Mouse (Mus musculus) liver, embryonic 16.5 days (tissue): Measurements from ENCODE around the gene Srprb. TPM values are rescaled to one million over a fixed set of nuclear protein-coding genes. Genes with fewer than 3 reads are reported as not detected.

Experiments used
- ATAC-seq: fragments of 200-750 bp; cut with Nextera tagmentation; 2 replicates; pipeline ENCODE4 v1.8.0; 2017; ENCODE audit warnings: low read depth, mild to moderate bottlenecking, moderate number of reproducible peaks, moderate library complexity
- H3K27ac ChIP-seq: fragments of 300-500 bp; sonication (generic); 2 replicates; pipeline ENCODE4 v1.5.1; 2014; ENCODE audit warnings: mild to moderate bottlenecking, low read length
- H3K27me3 ChIP-seq: fragments of 300-500 bp; sonication (generic); 2 replicates; pipeline ENCODE4 v1.6.1; 2014; ENCODE audit warnings: low read depth, low read length, mixed read lengths; ENCODE audit not compliant: control insufficient read depth, insufficient read depth
- H3K36me3 ChIP-seq: fragments of 300-500 bp; sonication (generic); 2 replicates; pipeline ENCODE4 v1.6.1; 2014; ENCODE audit warnings: mild to moderate bottlenecking; ENCODE audit not compliant: control insufficient read depth, insufficient read depth
- H3K4me1 ChIP-seq: fragments of 300-500 bp; sonication (generic); 2 replicates; pipeline ENCODE4 v1.6.1; 2014; ENCODE audit warnings: low read depth, low read length, mixed read lengths; ENCODE audit not compliant: control insufficient read depth
- H3K4me2 ChIP-seq: fragments of 300-500 bp; sonication (generic); 2 replicates; pipeline ENCODE4 v1.6.1; 2014; ENCODE audit warnings: low read depth, low read length, mixed read lengths
- H3K4me3 ChIP-seq: fragments of 300-500 bp; sonication (generic); 2 replicates; pipeline ENCODE4 v1.5.1; 2014; ENCODE audit warnings: low read depth, mild to moderate bottlenecking, low read length
- H3K9ac ChIP-seq: fragments of 300-500 bp; sonication (generic); 2 replicates; pipeline ENCODE4 v1.6.1; 2014; ENCODE audit warnings: low read depth, low read length
- H3K9me3 ChIP-seq: fragments of 300-500 bp; sonication (generic); replicated peaks from 2 replicates; pipeline ENCODE4 v1.6.1; 2016; ENCODE audit warnings: low read length; ENCODE audit not compliant: control insufficient read depth
- WGBS: fragments of 180-500 bp; shearing (Covaris S2); extraction: QIAGEN DNeasy Blood & Tissue Kit; methylation state at CpG from one replicate; pipeline ENCODE4 v1.1.7; 2014; ENCODE audit not compliant: insufficient replicate concordance; 5-methylcytosine and 5-hydroxymethylcytosine counted together
- polyA plus RNA-seq: library from polyadenylated mRNA; unstranded; fragments of >200 nt; fragmentation: Nextera tagmentation; extraction: Ambion mirVana; gene quantifications from 2 replicates; pipeline ENCODE4 v1.2.1, GENCODE M21; 2015

The Srprb gene
- polyA plus RNA-seq, 1 experiment from 2014 or later = 16.9 TPM

DNA sequence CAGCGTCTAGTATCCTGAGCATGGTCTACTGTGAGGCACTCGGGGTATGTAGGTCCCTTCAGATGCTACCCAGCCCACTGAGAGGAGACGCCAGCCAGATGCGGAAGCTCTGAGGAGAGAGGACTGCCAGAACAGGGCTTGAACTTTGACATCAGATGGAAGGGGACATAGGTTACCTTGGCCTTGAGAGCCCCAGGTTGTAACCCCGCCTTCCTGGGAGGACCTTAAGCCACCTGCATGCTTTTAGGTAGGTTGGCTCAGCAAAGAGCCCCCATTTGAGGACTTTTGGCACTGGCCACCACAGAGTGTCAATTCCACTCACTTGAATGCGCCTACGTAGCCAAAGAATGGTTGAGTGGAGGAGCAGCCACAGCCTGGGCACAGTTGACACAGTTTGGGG, 22.8 kb upstream of the Srprb start:
- Histone ChIP-seq H3K9ac (no peak overlapping the region), H3K27ac (no peak overlapping the region), H3K4me3 (no peak overlapping the region), H3K27me3 (no peaks in the 10 kb centered on the region), H3K4me1 (no peaks in the 10 kb centered on the region), H3K36me3 (no peaks in the 10 kb centered on the region), H3K4me2 (no peak overlapping the region), H3K9me3 (no peaks in the 10 kb centered on the region)
- 58% methylated on average over 7 of the region's 7 CpGs for WGBS
- peak; percentile 5; the same call in 1 of the 2 replicates for ATAC-seq

DNA sequence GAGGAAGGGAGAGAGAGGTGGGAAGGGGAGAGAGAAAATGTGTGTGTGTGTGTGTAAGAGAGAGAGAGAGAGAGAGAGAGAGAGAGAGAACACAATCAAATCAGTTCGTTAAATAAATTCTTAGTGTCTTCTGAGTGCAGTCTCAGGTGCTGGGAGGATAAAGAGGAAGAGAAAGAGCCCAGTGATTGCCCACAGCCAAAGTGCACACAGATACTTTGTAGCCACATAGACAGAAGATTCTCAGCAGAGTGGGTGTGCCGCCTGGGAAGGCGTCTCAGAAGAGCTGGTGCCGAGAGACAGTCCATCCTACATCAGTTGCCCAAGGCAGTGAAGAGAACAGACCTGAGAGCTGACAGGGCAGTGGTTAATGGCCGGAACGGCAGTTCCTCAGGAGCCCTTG, 12.3 kb upstream of the Srprb start:
- H3K9me3 ChIP-seq = no peaks in the 10 kb centered on the region
- H3K4me1 ChIP-seq = no peaks in the 10 kb centered on the region
- no peak overlapping the region for H3K4me2 ChIP-seq
- H3K27ac ChIP-seq = no peak overlapping the region
- 63% methylated on average over 6 of the region's 6 CpGs for WGBS
- no peak overlapping the region for H3K9ac ChIP-seq
- H3K4me3 ChIP-seq = no peak overlapping the region
- ATAC-seq = no peak
- H3K36me3 ChIP-seq = no peaks in the 10 kb centered on the region
- no peaks in the 10 kb centered on the region for H3K27me3 ChIP-seq

DNA sequence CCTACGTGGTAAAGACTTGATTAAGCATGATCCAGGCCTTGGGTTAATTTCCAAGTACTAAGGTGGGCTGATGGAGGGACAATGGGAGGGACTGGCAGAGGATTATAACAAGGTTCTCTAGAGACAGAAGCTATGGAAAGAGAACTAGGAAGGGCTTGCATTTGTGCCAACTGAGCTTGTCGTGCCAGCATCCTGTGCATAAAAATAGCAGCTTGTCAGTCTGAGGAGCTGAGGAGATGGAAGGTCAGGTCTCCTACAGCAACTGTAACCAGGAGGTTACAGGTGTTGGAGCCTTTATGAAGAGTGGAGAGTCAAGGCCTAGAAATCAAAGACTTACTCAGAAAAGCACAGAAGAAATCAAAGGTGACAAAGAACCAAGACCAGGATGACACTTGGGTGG, 11.7 kb upstream of the Srprb start:
- WGBS = 41% methylated on average over 2 of the region's 2 CpGs
- H3K27ac ChIP-seq = no peak overlapping the region

DNA sequence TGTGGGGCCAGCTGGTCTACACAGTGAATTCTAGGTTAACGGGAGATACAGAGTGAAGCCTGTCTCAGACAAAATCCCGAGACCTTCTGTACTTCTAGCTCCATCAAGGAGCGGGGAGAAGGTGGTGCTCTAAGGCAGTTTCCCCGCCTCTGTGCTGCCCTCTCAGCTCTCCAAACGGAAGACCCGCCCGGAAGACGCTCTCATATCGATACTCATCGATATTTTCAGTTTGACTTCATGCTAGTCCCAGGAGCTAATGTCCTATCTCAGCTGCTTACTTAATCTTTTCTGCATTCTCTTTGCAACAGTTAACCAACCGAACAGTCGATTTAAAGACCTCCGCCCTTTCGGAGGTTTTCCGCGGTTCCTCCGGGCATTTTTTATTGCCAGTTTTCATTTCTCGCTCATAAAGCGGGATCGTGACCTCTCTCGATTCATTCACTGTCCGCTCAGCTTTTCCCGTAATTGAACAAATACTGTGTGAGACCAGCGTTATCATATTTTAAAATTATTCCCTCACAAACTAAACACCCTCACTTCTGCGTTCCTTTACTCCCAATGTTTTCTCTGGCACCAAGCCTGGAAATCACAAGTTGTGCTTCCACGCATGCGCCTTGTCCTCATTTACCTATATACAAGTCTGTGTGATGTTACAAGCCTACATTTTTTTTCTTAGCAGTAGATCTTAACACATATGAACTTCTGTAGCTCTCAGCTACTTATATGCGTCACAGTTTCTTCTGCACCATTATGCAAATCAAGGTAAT, 10.9 kb upstream of the Srprb start:
- Histone ChIP-seq H3K4me3 (no peak overlapping the region), H3K9me3 (no peaks in the 10 kb centered on the region), H3K4me1 (no peaks in the 10 kb centered on the region), H3K36me3 (no peaks in the 10 kb centered on the region), H3K9ac (no peak overlapping the region), H3K27me3 (no peaks in the 10 kb centered on the region), H3K4me2 (no peak overlapping the region), H3K27ac (no peak overlapping the region)
- ATAC-seq = no peak
- 75% methylated on average over 28 of the region's 28 CpGs for WGBS

More for the DNA sequence above, 11.7 kb upstream of the Srprb start:
- no peak overlapping the region for H3K4me2 ChIP-seq
- no peak for ATAC-seq
- no peaks in the 10 kb centered on the region for H3K27me3 ChIP-seq
- H3K4me1 ChIP-seq = no peaks in the 10 kb centered on the region
- H3K9me3 ChIP-seq = no peaks in the 10 kb centered on the region
- no peak overlapping the region for H3K4me3 ChIP-seq
- no peak overlapping the region for H3K9ac ChIP-seq
- no peaks in the 10 kb centered on the region for H3K36me3 ChIP-seq

DNA sequence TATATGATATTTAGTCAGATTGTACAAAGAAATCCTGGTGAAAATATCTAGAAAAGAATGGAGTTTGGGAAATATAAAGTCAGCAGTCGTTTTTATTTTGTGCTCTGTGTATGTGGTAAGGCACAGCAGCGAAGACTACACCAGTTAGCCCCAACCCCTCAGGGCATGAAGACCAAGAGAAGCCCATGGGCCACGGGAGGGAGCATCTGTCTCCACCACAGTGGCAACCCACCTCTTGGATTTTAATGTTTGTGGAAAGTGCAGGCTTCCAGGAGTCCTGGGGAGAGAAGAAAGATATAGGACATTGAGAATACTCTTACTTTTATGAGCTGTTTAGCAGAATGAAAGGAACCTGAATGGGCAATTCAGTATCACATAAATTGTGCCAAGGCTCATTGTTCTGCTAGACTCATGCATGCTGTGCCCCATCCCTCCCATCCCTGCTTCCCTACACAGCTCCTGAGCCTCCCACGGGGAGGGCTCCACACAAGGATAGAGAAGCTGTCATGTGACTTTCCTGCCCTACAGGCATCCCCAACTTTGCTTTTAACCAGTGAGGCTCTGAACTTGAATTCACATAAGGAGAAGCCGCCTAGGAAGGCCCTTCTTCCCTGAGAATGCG, 7.0 kb upstream of the Srprb start:
- Histone ChIP-seq H3K27ac (no peak overlapping the region), H3K27me3 (no peaks in the 10 kb centered on the region), H3K4me2 (no peak overlapping the region), H3K9me3 (no peaks in the 10 kb centered on the region), H3K4me1 (peaks cover 10% of the 10 kb centered on the region; the same call in 1 of the 2 replicates), H3K9ac (no peak overlapping the region), H3K4me3 (no peak overlapping the region), H3K36me3 (no peaks in the 10 kb centered on the region)
- no peak for ATAC-seq
- WGBS = 58% methylated on average over 6 of the region's 6 CpGs

DNA sequence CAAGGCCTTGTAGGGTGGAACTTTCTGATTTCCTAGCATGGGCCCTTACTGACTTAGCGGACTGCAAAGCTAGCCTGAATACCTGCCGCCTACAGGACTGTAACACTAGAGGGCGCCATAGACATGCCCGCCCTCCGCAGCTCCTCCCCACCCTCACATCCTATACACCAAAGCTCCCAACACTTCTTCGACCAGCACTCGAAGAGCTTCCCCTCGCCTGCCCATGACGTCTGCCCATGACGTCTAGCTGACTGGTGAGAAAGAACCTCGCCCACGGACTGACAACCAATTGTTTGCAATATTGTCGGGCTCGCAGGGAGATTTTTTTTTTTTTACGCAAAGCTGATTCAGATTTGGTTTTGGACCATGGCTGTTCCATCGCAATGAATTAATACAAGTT, 5.9 kb upstream of the Srprb start:
- Histone ChIP-seq H3K36me3 (no peaks in the 10 kb centered on the region), H3K4me1 (peaks cover 10% of the 10 kb centered on the region; the same call in 1 of the 2 replicates), H3K4me3 (no peak overlapping the region), H3K9ac (no peak overlapping the region), H3K4me2 (0 out of 2 replicates have a peak overlapping the region, but pooled peaks have one; percentile 22), H3K9me3 (no peaks in the 10 kb centered on the region), H3K27ac (no peak overlapping the region), H3K27me3 (no peaks in the 10 kb centered on the region)
- WGBS = 8% methylated on average over 16 of the region's 16 CpGs
- peak; percentile 62 for ATAC-seq

DNA sequence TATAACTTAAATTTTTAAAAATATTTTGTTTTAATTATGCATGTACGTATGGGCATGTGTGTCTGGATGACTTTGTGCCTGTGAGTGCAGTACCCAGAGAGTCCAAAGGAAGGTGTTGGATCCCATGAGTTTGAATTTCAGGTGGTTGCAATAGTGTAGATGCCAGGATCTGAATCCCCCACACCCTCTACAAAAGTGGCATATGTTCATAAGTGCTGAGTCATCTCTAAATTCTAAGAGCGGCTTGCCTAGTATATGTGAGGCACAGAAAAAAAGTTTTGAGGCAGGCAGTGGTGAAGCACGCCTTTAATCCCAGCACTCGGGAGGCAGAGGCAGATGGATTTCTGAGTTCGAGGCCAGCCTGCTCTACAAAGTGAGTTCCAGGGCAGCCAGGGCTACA, 3.8 kb upstream of the Srprb start:
- Histone ChIP-seq H3K4me3 (no peak overlapping the region), H3K4me1 (peaks cover 13% of the 10 kb centered on the region; the same call in 1 of the 2 replicates), H3K27me3 (no peaks in the 10 kb centered on the region), H3K27ac (peak overlapping the region; percentile 12; the same call in 1 of the 2 replicates), H3K9ac (no peak overlapping the region), H3K4me2 (no peak overlapping the region), H3K9me3 (no peaks in the 10 kb centered on the region), H3K36me3 (no peaks in the 10 kb centered on the region)
- ATAC-seq = no peak
- WGBS = 63% methylated on average over 5 of the region's 5 CpGs

DNA sequence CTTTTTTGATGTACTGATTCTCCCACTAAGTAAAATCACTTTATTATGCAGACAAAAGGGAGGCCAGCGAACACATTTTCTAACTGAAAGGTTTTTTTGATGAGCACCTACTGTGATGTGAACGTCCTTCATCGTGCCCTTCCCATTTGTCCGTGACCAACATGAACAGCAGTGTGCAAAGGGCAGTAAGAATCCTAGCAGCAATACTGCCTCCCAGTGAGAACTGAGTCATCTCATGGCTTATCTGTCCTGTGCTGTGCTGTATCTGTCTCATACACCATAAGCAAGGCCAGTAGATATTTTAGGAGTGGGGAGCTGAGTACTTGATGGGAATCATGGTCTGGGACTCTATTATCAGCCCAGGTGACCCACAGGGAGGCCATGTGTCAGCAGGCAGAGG, 13.5 kb downstream of the Srprb start:
- WGBS = 78% methylated on average over 4 of the region's 4 CpGs
- Histone ChIP-seq H3K27me3 (no peaks in the 10 kb centered on the region), H3K27ac (no peak overlapping the region), H3K4me3 (no peak overlapping the region), H3K9ac (no peak overlapping the region), H3K4me1 (no peaks in the 10 kb centered on the region), H3K4me2 (no peak overlapping the region), H3K36me3 (peaks cover 10% of the 10 kb centered on the region), H3K9me3 (no peaks in the 10 kb centered on the region)
- ATAC-seq = no peak

DNA sequence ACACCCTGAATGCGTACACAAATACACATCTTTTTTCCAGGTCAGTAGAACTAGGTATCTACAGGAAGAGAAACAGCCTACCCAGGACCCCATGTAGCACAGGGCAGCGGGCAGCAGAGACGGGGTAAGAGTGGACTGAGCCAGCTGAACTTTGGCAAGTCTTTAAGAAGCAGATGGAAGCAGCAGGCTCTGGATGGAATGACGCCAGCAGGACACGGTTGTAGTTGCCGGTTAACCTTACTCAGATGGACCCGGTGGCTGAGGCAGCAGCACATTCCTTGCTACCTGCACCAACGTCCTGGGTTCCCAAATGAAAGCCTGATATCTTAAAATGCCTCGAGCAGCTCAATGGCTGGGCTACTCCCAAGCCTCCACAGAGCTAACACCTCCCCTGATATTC, 15.2 kb downstream of the Srprb start:
- 71% methylated on average over 9 of the region's 9 CpGs for WGBS
- H3K9me3 ChIP-seq = no peaks in the 10 kb centered on the region
- H3K9ac ChIP-seq = no peak overlapping the region
- ATAC-seq = no peak
- H3K36me3 ChIP-seq = peaks cover 10% of the 10 kb centered on the region
- H3K27me3 ChIP-seq = no peaks in the 10 kb centered on the region
- no peak overlapping the region for H3K27ac ChIP-seq
- H3K4me3 ChIP-seq = no peak overlapping the region
- no peaks in the 10 kb centered on the region for H3K4me1 ChIP-seq
- no peak overlapping the region for H3K4me2 ChIP-seq
